Mouse (Mus musculus) adrenal gland, postnatal 14 days (tissue): Measurements from ENCODE around the gene Fto. TPM values are rescaled to one million over a fixed set of nuclear protein-coding genes. Genes with fewer than 3 reads are reported as not detected.

ENCODE experiments used
- DNase-seq: peaks from one replicate; pipeline ENCODE4 v3.0.0; 2021; ENCODE audit warnings: mixed read lengths
- total RNA-seq: library from RNA; stranded (reverse); gene quantifications from 2 replicates; pipeline ENCODE4 v1.2.3, GENCODE M21; 2021

The Fto gene
- total RNA-seq, 1 experiment from 2014 or later: 68.1 TPM

- no peak for DNase-seq
Observed at GRCm38 (mm10) chr8:91501960-91502600, 188.8 kb downstream of the Fto start.

GRCm38 (mm10) chr8:91502791-91503190 lies 189.5 kb downstream of the Fto start:
- no peak for DNase-seq

GRCm38 (mm10) chr8:91504360-91504759 lies 191.0 kb downstream of the Fto start:
- no peak for DNase-seq

- DNase-seq: peak; percentile 59
Observed at GRCm38 (mm10) chr8:91504891-91505290, 191.6 kb downstream of the Fto start.

GRCm38 (mm10) chr8:91505411-91505954 lies 192.2 kb downstream of the Fto start:
- DNase-seq: no peak

GRCm38 (mm10) chr8:91505997-91506672 lies 192.8 kb downstream of the Fto start:
- no peak for DNase-seq

GRCm38 (mm10) chr8:91506682-91507257 lies 193.4 kb downstream of the Fto start:
- no peak for DNase-seq

- DNase-seq: peak; percentile 57
Observed at GRCm38 (mm10) chr8:91507681-91508097, 194.4 kb downstream of the Fto start.

- peak; percentile 17 for DNase-seq
Observed at GRCm38 (mm10) chr8:91508284-91508683, 195.0 kb downstream of the Fto start.

- no peak for DNase-seq
Observed at GRCm38 (mm10) chr8:91509206-91509899, 196.0 kb downstream of the Fto start.

GRCm38 (mm10) chr8:91509900-91510260 lies 196.6 kb downstream of the Fto start:
- DNase-seq: no peak

GRCm38 (mm10) chr8:91510716-91511115 lies 197.4 kb downstream of the Fto start:
- DNase-seq: no peak

- DNase-seq: no peak
Observed at GRCm38 (mm10) chr8:91511943-91512342, 198.6 kb downstream of the Fto start.

GRCm38 (mm10) chr8:91514752-91515478 lies 201.6 kb downstream of the Fto start:
- no peak for DNase-seq

- no peak for DNase-seq
Observed at GRCm38 (mm10) chr8:91516422-91516821, 203.1 kb downstream of the Fto start.

GRCm38 (mm10) chr8:91518085-91518484 lies 204.8 kb downstream of the Fto start:
- DNase-seq: no peak

GRCm38 (mm10) chr8:91522201-91522600 lies 208.9 kb downstream of the Fto start:
- no peak for DNase-seq

- DNase-seq: no peak
Observed at GRCm38 (mm10) chr8:91524056-91524864, 210.9 kb downstream of the Fto start.

GRCm38 (mm10) chr8:91524865-91525250 lies 211.5 kb downstream of the Fto start:
- no peak for DNase-seq

- no peak for DNase-seq
Observed at GRCm38 (mm10) chr8:91525342-91525817, 212.1 kb downstream of the Fto start.

- DNase-seq: peak; percentile 26
Observed at GRCm38 (mm10) chr8:91528967-91529366, 215.6 kb downstream of the Fto start.
